Mouse (Mus musculus): Measurements from ENCODE around the gene Heatr3. TPM values are rescaled to one million over a fixed set of nuclear protein-coding genes. Genes with fewer than 3 reads are reported as not detected.

The Heatr3 gene
- polyA plus RNA-seq, 1 experiment from 2014 or later: 45.0 TPM

Small RNAs within 50 kb of the gene (microRNA-seq; reads per million reads assigned to microRNA genes)
- 1.0 reads per million for gene Mir7071

Other genes with a start within 250 kb of the Heatr3 start
- gene Zfp423, start 178.3 kb upstream of the Heatr3 start, polyA plus RNA-seq (2015; fragmentation: Nextera tagmentation; extraction: Ambion mirVana): 14.3 and 14.5 TPM in 2 replicates
- 61.3 and 61.7 TPM in 2 replicates for gene Cnep1r1, start 19.1 kb upstream of the Heatr3 start, polyA plus RNA-seq (2015; fragmentation: Nextera tagmentation; extraction: Ambion mirVana)
- gene Tent4b, start 61.4 kb downstream of the Heatr3 start, polyA plus RNA-seq (2015; fragmentation: Nextera tagmentation; extraction: Ambion mirVana): 5.8 and 7.3 TPM in 2 replicates
- gene Adcy7, start 134.5 kb downstream of the Heatr3 start, polyA plus RNA-seq (2015; fragmentation: Nextera tagmentation; extraction: Ambion mirVana): 7.3 and 8.3 TPM in 2 replicates
- 54.4 and 63.2 TPM in 2 replicates for gene Brd7, start 224.3 kb downstream of the Heatr3 start, polyA plus RNA-seq (2015; fragmentation: Nextera tagmentation; extraction: Ambion mirVana)

Data from limb, embryonic 15.5 days (tissue).